Mouse (Mus musculus) natural killer cell, adult 2 months (primary cell): ENCODE results near the gene Sowaha.

ENCODE experiments used
- DNase-seq, 2 experiments: peaks; one replicate each; pipeline ENCODE4 v3.0.0; 2022; ENCODE audit warnings: low spot score in 2 of 2

The Sowaha gene

DNA sequence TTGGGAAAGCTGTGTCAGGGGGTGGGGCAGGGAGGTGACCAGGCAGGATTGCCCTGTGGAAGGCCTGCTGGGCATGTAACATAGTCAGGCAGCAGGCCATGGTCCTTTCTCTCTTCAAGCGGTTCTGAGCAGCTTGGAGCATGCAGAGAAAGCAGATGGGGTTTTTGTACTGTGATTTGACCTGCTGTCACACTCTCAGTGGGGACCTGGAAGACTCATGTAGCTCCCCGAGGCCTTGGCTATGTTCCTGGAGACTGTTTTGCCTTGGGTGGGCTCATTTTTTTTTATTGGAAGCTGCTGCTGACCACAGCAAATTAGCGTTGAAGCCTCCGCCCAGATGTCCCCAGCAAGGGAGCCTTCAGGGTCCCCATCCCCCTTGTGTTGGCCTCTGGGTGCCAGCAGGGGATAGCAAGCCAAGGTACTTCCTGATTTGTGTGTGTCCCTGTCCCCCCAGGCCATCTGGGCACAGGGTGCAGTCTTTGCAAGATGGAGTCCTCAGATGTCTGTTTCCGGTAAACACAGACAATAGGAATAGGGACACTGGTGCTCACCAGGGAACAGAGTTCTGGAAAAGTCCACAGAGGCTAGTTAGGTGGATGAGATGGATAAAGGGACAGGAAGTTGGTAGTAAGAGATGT, 25.1 kb upstream of the Sowaha start:
- DNase-seq, result no peak

DNA sequence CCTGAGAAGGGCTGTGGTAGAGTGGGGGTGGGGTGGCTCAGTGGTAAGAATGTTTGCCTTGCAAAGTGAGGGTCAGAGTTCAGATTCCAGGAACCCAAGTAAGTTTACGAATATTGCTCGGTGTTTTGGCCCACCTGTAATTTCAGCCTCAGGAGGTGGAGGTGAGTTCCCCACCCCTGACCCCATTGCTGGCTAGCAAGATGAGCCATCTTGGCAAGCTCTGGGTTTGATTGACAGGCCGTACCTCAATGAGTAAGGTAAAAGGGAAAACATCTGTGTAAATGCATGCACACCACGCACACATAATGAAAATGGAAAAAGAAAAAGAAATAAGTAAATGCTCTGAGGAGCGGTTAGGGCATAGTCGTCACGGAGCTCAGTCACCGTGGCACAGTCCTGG, 24.3 kb upstream of the Sowaha start:
- DNase-seq, result no peak

DNA sequence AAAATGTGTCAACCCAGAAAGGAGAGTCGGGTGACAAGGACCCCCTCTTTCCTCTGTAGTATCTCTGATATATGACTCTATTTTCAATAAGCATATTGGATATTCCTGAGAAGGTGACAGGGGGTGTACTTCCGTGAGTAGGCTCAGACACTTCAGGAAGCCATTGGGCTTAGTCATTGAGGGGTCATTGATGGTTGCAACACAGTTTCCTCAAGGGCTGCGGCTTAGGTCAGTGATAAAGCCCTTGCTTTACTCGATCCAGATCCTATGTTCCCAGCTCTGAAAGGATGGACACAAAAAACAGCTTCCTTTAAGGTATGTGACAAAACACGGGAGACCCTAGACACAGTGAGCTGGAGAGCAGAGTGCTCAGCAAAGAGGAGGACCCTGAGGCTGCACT, 23.7 kb upstream of the Sowaha start:
- no peak for DNase-seq

DNA sequence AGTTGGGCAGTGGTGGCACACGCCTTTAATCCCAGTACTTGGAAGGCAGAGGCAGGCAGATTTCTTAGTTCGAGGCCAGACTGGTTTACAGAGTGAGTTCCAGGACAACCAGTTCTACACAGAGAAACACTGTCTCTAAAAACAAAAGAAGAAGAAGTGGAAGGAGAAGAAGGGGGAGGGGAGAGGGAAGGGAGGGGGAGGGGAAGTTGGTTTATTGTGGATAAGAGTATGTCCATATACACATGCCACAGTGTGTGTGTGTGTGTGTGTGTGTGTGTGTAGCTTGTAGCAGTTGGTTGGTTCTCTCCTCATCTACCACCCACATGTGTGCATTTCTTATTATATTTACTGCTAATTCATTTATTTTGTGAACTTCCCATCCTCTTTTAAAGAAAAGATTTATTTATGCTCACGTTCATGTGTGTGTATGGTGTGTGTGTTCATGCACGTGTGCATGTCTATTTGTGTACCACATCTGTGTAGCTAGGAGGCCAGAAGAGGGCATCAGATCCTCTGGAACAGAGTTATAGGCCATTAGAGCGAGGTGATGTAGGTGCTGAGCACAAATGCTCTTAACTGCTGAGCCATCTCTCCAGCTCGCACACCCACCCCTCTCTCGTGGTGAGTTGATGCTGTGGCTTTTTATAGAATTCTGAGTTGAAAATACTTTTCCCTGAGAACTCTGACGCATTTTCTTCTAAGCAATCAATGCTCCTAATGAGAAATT, 22.1 kb upstream of the Sowaha start:
- no peak for DNase-seq

DNA sequence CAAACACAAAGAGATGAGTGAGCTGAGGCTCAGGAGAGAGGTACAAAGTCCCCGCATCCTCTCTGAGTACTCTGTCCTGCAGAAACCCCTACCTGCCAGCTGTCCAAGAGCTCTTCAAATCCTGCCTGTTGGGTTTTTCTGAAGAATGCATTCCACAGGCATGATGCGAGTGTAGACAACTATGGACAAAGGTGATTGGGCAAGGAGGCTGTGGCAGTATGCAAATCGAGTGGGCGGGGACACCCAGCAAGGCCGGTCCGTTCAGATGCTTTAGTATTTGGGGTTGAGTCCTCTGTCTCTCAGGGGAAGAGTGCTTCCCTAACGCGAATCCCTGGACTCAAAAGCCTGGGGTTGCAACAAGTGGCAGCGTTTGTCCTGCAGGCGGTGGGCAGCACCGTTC, 20.5 kb upstream of the Sowaha start:
- DNase-seq, result no peak

DNA sequence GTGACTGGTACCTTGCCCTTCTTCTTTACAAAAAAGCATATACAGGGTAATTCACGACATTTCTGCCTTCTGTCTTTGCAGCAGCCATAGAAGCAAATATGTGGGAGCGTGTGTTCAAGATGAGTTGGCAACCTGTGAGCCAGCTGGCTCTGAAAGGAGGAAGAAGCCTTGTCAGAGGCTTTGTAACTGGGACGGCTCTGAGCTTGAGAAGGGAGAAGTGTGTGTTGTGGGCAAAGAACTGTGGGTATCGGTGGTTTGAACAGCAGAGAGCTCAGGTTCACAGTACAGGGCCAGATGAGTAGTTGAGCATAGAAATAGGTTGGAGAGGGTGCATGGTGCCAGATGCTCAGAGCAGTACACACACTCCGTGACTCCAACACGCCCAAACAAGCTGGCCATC, 16.9 kb upstream of the Sowaha start:
- DNase-seq, result no peak

DNA sequence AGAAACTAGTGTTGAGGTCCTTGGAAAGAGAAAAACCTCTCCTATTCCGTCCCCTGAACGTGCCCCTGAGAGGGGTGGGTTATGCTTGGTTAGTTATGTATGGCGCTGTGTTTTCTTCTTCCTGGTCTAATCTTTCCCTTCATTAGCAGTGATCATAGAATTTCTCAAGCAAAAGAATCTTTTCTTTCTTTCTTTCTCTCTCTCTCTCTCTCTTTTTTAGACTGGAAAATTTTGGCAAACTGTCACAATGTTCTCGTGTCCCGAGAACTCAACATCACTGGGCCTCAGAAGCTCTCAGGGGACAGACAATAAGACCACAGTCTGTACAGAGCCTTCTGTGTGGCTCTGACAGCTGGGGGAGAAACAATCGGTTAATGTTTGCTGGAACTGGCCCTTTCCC, 15.3 kb upstream of the Sowaha start:
- no peak for DNase-seq

DNA sequence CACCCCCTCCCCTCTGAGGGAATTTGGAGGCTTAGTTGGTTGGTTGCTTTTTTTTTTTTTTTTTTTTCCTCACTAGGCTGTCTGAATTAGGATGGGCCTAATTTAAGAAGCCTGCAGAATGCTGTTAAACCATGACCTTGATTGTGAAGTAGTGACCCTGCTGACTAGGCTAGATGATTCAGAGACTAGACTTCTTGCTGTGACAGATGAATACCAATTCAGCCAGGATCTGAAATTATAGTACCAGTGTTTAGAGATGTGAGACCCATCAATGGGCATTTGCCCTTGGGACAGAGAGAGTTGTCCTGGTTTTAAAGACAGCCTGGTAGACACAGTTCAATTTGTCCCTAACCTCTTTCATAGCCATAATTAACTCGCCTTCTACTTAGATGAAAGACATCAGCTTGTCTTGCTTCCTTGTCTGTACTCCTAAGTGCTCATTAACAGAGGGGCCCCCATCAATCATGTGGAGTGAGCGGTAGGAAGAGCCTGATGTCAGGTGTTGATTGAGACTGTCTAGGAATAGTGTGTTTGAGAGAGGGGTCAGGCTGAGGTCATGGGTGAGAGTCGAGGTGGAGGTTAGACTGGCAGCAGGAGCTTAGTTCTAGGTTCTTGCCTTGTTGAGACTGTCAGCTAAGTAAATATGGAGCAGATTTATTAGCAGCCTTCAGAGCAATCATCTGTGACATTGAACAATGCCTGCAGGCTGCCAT, 13.3 kb upstream of the Sowaha start:
- DNase-seq, result no peak

DNA sequence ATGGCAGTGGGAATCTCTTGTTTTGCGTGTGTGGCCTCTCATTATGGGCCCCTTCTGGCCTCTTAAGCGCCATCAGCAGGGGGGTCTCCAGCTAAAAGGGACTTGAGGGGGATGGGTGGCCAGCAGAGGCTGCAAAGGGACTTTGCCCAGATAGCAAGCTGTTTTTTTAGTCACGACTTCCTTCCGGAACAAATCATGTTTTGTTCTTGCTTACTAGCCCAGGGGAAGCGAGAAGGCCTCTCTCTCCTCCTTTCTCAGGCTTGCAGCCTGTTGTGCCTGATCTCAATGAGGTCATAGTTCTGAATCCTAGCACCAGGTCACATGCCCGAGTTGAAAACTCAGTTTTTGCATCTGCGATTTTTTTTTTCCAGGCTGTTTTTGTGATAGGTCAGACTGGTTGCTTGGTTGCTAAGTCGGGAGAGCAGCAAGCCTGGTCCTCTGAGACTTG, 11.9 kb upstream of the Sowaha start:
- DNase-seq, result no peak

DNA sequence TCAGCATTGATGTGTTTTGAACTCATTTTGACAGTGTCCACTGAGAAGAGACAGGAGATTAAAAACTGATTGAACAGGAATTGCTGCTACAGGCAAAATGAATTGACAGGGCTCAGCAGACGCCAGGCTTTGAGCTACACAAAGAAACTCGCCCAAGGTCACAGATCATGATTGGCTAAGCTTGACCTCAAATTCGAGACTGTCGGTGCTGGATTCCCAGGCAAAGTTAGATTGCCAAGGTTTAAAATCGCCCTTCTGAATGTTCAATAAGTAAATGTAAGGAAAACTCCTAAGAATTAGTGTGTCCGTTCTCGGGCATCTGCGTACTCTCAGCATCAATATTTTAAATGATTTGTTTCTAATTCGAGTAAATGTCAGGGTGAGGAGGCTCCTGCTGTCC, 9.3 kb upstream of the Sowaha start:
- no peak for DNase-seq

DNA sequence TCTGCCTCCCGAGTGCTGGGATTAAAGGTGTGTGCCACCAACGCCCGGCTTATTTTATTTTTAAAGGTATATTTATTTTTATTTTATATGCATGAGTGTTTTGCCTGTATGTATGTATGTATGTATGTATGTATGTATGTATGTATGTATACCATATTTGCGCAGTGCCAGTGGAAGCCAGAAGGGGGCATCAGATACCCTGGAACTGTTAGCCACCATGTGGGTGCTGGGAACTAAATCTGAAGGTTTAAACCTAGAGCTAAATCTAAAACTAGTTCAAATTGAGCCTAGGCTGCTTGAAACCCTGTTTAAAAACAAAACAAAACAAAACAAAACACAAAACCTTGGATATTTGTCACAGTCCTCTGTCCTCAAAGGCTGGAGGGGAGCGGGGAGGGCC, 8.9 kb upstream of the Sowaha start:
- no peak for DNase-seq

DNA sequence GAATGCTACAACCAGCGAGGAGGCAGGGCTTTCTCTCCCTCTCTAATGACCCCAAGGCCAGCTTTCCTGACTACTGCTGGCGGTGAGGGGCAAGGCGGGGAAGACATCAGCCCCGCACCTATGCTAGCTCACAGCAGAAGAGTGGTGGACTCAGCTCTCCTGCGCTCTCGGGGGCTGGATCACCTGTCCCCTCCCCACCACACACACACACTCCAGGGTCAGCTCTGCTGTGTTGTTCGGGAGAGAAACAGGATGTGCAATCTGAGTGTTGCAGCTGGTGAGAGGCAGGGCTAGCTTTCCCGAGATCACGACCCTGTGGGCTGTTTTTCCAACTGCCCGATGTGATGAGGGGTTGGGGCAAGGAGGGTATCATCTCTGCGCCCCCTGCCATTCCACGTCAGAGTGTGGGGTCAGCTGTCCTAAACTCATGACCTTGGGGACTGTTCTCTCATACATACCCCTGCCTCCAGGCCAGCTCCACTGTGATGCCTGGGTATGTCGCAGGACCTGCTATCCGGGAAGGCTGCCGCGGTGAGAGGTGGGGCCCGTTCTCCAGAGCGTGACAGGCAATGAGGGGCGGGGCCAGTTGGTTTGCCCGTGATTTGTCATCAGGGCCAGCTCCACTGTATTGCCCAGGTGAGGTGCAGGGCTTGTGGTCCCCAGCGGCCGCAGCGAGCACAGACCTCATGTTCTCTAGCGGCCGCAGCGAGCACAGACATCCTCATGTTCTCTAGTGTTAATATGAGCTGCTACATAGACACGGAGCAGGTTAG, 6.9 kb upstream of the Sowaha start:
- DNase-seq, result peak in 1 of 2 experiments; percentile 9

DNA sequence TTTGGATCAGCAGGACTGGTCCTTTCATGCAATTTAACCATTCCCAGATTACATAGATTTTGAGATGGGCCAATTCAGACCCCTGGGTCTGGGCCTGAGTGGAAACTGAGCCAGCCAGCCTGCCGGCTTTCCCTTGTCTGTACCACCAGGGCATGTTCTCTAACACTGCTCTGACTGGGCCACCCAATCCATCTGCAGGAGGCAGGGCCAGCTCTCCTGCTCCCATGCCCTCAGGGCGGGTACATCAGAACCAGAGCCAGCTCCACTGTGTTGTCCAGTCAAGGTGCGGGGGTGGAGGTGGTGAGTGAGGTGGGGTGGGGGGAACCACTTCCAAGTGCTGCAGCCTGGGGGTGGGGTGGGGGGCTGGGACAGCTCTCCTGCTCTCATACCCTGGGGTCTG, 6.3 kb upstream of the Sowaha start:
- DNase-seq, result no peak

DNA sequence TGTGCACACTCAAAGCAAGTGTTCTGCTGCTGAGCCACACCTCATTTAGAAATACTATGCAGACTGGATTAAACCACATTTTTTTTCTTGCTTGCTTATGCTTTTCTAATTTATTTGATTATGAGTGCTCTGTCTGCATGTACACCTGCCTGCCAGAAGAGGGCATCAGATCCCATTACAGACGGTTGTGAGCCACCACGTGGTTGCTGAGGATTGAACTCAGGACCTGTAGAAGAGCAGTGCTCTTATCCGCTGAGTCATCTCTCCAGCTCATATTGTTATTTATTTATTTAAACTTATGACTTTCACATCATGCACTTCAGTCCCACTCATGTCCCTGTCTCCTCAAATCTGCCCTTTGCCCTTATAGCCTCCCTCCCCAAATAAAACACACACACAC, 5.6 kb upstream of the Sowaha start:
- DNase-seq, result no peak

DNA sequence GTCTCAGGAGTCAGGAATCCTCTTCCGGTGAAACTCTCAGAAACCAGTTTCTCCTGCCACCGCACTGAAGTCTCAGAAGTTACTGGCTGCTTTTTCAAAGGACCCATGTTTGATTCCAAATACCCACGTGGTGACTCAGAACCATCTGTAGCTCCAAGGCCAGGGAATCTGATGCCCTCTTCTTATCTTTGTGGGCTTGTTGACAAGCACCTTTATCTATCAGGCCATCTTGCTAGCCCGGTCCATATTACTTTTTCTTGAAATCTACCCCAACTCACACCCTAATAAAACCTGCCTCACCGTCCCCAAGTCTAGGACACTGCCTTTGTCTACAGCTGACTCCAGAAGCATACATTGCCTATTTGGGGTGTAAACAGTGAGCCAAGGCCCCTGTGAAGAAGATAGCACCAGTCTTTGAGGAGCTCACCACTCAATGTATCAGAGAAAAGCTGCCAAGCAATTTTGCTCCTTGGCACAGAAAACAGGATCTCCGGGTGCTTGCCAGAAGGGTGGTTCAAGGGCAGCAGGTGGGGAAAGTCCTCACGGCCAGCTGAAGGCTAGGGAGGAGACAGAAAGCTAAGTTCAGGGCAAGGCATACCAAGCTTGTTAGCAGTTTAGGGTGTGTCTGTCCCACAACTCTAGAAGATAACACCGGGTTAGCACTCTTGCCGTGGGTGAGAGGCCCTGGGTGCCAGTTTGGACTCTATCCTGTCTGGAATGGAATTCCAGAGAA, 3.3 kb upstream of the Sowaha start:
- no peak for DNase-seq

DNA sequence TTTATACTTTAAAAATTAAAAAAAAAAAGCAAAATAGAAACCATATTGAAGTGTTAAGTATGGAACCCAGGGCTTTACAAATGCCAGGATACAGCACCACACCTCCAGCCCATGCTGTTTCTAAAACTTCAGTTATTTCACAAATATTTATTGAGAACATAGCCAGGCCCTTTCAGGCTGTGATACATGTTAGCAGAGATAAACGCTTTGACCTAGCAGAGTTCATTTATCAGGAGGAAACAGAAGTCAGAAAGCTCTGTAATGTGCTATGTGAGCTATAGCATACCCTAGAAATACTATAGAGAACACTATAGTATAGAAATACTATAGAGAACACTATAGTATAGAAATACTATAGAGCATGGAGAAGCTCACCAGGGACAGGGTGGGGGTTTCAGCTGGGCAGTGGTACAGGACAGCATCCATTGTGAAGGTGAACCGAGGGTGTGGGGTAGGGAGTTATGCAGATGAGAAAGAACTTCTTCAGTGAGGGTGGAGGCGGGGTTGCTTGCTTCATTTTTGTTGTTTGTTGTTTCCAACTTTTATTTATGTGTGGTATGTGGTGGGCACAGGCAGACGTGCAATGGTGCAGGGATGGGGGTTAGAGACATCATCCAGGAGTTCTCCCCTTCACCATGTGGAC, 1.1 kb upstream of the Sowaha start:
- no peak for DNase-seq

DNA sequence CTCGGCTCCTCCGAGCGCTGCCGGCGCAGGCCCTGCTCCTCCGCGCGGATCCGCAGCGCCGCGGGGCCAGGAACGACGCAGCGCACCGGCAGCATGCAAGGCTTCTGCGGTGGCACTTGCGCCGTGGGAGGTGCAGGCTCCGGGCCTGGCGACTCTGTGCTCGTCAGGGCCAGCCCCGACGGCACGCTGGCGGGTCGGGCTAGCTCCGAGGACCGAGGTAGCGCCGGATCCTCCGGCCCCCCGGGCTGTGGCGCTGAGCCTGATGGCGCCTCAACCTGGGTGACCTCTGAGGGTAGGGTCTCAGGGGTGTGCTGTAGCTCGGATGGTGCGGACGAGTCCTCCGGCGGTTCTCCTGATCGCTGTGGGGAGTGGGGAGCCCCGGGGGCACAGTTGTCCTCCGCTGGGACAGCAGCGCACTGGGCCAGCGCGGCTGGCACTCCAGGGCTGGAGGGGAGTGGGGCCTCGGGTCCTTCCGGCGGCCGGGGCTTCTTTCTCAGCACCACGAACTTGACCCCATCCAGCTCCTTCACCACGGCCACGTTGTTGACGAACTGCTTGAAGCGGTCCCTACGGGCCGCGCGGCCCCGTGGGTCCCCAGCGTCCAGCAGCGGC, 797 bp downstream of the Sowaha start:
- no peak for DNase-seq

DNA sequence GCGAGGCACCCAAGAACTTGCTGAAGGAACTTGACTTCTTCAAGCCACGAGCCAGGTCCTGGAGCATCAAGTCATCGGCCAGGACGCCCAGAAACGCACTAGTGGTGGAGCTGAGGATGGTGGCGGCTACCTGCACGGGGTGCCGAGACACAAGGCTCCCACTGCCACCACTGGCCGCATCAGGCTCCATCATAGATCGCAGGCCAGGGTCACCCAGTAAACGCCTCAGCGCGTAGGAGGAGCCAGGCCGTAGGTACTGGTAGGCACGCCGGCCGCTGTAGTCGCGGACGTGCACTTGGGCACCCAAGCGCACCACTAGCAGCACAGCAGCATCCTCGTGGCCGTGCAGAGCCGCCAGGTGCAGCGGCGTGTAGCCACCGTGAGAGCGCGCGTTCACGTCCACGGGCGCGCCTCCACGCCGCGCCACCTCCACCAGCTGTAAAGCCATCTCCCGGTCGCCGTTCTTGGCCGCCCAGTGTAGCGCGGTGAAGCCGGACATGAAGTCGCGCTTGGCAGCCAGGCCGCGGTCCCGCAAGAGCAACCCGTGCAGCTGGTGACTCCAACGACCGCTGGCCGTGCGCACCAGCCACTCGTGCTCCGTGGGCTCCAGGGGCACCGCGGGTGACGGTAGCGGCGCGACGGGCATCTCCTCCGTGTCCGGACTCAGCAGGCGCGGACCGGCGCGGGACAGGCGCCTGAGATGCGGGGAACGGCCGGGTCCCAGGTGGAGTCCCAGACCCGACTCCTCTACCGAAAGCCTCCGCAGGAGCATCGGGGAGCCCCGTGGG, 1.5 kb downstream of the Sowaha start:
- no peak for DNase-seq

DNA sequence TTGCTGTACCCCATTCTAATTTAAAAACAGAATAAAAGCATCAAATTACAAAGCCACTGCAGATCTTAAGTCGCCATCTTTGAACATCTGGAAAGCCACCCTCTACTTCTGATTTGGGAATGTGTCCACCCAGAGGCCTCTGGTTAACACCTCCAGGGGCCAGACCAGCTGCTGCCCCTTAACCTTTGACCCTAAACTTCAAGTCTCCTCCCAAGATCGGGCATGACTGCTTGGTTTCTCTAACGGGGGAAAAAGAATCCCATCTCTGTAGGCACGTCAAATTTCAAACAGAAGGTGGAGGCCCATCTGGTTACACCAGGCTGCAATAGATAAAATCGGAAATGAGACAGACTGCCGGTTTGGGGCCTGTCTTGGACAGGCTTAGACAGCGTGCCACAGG, 2.2 kb downstream of the Sowaha start:
- DNase-seq, result no peak

DNA sequence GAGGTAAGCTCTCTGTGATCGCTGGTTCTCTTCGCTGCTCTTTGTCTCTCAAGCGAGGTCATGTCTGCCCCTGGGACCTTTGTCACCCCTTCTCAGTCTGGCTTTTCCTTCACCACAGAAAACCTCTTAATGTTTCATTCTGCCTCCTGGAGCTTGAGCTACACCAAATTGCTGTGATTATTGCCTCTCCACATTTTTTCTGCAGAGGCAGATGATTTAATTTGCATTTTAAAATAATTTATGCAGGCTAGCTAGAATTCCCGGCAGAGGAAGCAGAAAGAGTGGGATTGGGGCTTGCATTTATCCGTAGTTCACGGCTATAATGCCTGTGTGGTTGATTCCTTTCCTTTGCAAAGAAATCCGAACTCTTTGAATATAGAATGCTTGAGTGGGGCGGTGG, 4.5 kb downstream of the Sowaha start:
- no peak for DNase-seq
